Mouse (Mus musculus) adrenal gland, adult 18-20 months (tissue): Measurements from ENCODE around the gene Pde4b. TPM values are rescaled to one million over a fixed set of nuclear protein-coding genes. Genes with fewer than 3 reads are reported as not detected.

Experiments used
- DNase-seq, 2 experiments: peaks; one replicate each; pipeline ENCODE4 v3.0.0; 2021 to 2022; ENCODE audit warnings: low spot score in 2 of 2
- total RNA-seq, 2 experiments: library from RNA; stranded (reverse); gene quantifications; 1 replicate in 1 of 2; 2 replicates in 1 of 2; pipeline ENCODE4 v1.2.3; 2021

Gene Pde4b
- total RNA-seq, 2 experiments from 2014 or later = 3.8 to 5.4 TPM

- DNase-seq = no peak
These were observed 545.9 kb downstream of the Pde4b start for GRCm38 (mm10) chr4:102633241-102633640.

- no peak for DNase-seq
These were observed 547.9 kb downstream of the Pde4b start for GRCm38 (mm10) chr4:102635258-102635657.

GRCm38 (mm10) chr4:102635944-102636343 lies 548.6 kb downstream of the Pde4b start:
- DNase-seq = no peak

GRCm38 (mm10) chr4:102637348-102637910 lies 550.1 kb downstream of the Pde4b start:
- DNase-seq = no peak

- DNase-seq = no peak
These were observed 553.6 kb downstream of the Pde4b start for GRCm38 (mm10) chr4:102640942-102641341.

- DNase-seq = no peak
These were observed 556.7 kb downstream of the Pde4b start for GRCm38 (mm10) chr4:102644062-102644461.

- DNase-seq = no peak
These were observed 559.7 kb downstream of the Pde4b start for GRCm38 (mm10) chr4:102647056-102647455.

- DNase-seq = no peak
These were observed 568.0 kb downstream of the Pde4b start for GRCm38 (mm10) chr4:102655331-102655730.

GRCm38 (mm10) chr4:102656494-102657036 lies 569.2 kb downstream of the Pde4b start:
- no peak for DNase-seq

Other genes starting within 250 kb of the Pde4b start
- not detected for gene B020004J07Rik, start 243.5 kb upstream of the Pde4b start, total RNA-seq
- gene C130073F10Rik, start 193.8 kb upstream of the Pde4b start, total RNA-seq = not detected
- not detected for gene Gm12800, start 178.4 kb upstream of the Pde4b start, total RNA-seq
- not detected for gene Gm12794, start 147.1 kb upstream of the Pde4b start, total RNA-seq
- not detected for gene Gm12790, start 106.5 kb upstream of the Pde4b start, total RNA-seq
- not detected for gene Gm12789, start 100.9 kb upstream of the Pde4b start, total RNA-seq